16 mouse cellular contexts compared by ENCODE assay signal in genomic region chr6:115957681-115958080, GRCm38 (mm10). TPM values are rescaled to one million over a fixed set of nuclear protein-coding genes. Genes with fewer than 3 reads are reported as not detected.
DNase-seq lines count a peak whose midpoint lies in the region; ATAC-seq and TF ChIP-seq lines count a peak whose summit lies in the region.
"Had no signal": no experiment of that assay in that cellular context is flagged by ENCODE, and none has a peak within 500 bp of the region (broad histone marks: within the 10 kb centered on the region; RNA-seq: fewer than 3 reads in every experiment).

No protein-coding gene starts in this region.

- H3K36me3 ChIP-seq in forebrain, embryonic 12.5 days (replicated peaks) = no peaks in the 10 kb centered on the region
- peaks cover 7% of the 10 kb centered on the region; the same call in 1 of the 2 replicates for H3K36me3 ChIP-seq in forebrain, postnatal 0 days (ENCODE audit: insufficient read depth)
- H3K36me3 ChIP-seq in lung, embryonic 15.5 days = peaks cover 50% of the 10 kb centered on the region
- peaks cover 15% of the 10 kb centered on the region for H3K36me3 ChIP-seq in embryonic facial prominence, embryonic 14.5 days (ENCODE audit: control insufficient read depth, insufficient read depth, low read length)
- no peaks in the 10 kb centered on the region for H3K36me3 ChIP-seq in limb, embryonic 11.5 days (ENCODE audit: control insufficient read depth, insufficient read depth, low read length)

- 48% methylated on average over 6 of the region's 6 CpGs for WGBS in forebrain, embryonic 12.5 days
- WGBS in forebrain, postnatal 0 days = 58% methylated on average over 6 of the region's 6 CpGs
- 39% methylated on average over 6 of the region's 6 CpGs for WGBS in lung, embryonic 15.5 days
- 21% methylated on average over 6 of the region's 6 CpGs for WGBS in embryonic facial prominence, embryonic 14.5 days
- 24% methylated on average over 6 of the region's 6 CpGs for WGBS in limb, embryonic 11.5 days

- DNase-seq in forebrain, postnatal 0 days = no peak
- DNase-seq in lung, postnatal 36 days = no peak
- DNase-seq in embryonic facial prominence, embryonic 14.5 days (ENCODE audit: low spot score) = peak; percentile 44
- peak; percentile 39 for DNase-seq in limb, embryonic 11.5 days (ENCODE audit: low spot score)
- DNase-seq in right cerebral cortex, adult 18-20 months = no peak
- no peak for DNase-seq in urinary bladder, postnatal 36 days (ENCODE audit: low spot score in 2 of 2)
- DNase-seq: kidney, adult 18-20 months; liver, postnatal 0 days; right cerebral cortex, postnatal 25 days; thymus, postnatal 14 days had no signal

- TF ChIP-seq CTCF in forebrain, postnatal 0 days (IDR thresholded peaks at IDR 0.05; ENCODE audit: low read depth) = no peak

- H3K27ac ChIP-seq in forebrain, embryonic 12.5 days = no peak overlapping the region
- no peak overlapping the region for H3K27ac ChIP-seq in forebrain, postnatal 0 days (ENCODE audit: low read depth, low read length)
- peak overlapping the region; percentile 91 for H3K27ac ChIP-seq in lung, embryonic 15.5 days
- peak overlapping the region; percentile 61 for H3K27ac ChIP-seq in embryonic facial prominence, embryonic 14.5 days (replicated peaks; ENCODE audit: low read depth, low read length)
- no peak overlapping the region; the same call in 1 of the 2 replicates for H3K27ac ChIP-seq in limb, embryonic 11.5 days (replicated peaks; ENCODE audit: low read depth, low read length)

- no peak overlapping the region for H3K4me3 ChIP-seq in forebrain, embryonic 12.5 days (replicated peaks)
- H3K4me3 ChIP-seq in forebrain, postnatal 0 days (ENCODE audit: low read depth, low read length) = no peak overlapping the region
- no peak overlapping the region for H3K4me3 ChIP-seq in lung, embryonic 15.5 days
- H3K4me3 ChIP-seq in embryonic facial prominence, embryonic 14.5 days (ENCODE audit: low read depth, low read length) = no peak overlapping the region
- H3K4me3 ChIP-seq in limb, embryonic 11.5 days (ENCODE audit: low read depth, low read length) = no peak overlapping the region

- no peaks in the 10 kb centered on the region for H3K9me3 ChIP-seq in forebrain, embryonic 12.5 days
- H3K9me3 ChIP-seq in forebrain, postnatal 0 days (ENCODE audit: low read length) = no peaks in the 10 kb centered on the region
- H3K9me3 ChIP-seq in lung, embryonic 15.5 days = no peaks in the 10 kb centered on the region
- H3K9me3 ChIP-seq in embryonic facial prominence, embryonic 14.5 days (ENCODE audit: control insufficient read depth, low read length) = no peaks in the 10 kb centered on the region
- H3K9me3 ChIP-seq in limb, embryonic 11.5 days (ENCODE audit: control insufficient read depth, low read length) = no peaks in the 10 kb centered on the region

- peaks cover 22% of the 10 kb centered on the region for H3K4me1 ChIP-seq in forebrain, embryonic 12.5 days
- H3K4me1 ChIP-seq in forebrain, postnatal 0 days (ENCODE audit: insufficient read depth) = peaks cover 20% of the 10 kb centered on the region; the same call in 1 of the 2 replicates
- peaks cover 63% of the 10 kb centered on the region for H3K4me1 ChIP-seq in lung, embryonic 15.5 days
- peaks cover 30% of the 10 kb centered on the region for H3K4me1 ChIP-seq in embryonic facial prominence, embryonic 14.5 days (ENCODE audit: control insufficient read depth, insufficient read depth, low read length)
- H3K4me1 ChIP-seq in limb, embryonic 11.5 days (ENCODE audit: control insufficient read depth, insufficient read depth, low read length) = peaks cover 23% of the 10 kb centered on the region

- H3K9ac ChIP-seq in forebrain, embryonic 12.5 days = 0 out of 2 replicates have a peak overlapping the region, but pooled peaks have one; percentile 17
- H3K9ac ChIP-seq in forebrain, postnatal 0 days = no peak overlapping the region
- no peak overlapping the region for H3K9ac ChIP-seq in lung, embryonic 15.5 days
- H3K9ac ChIP-seq in embryonic facial prominence, embryonic 14.5 days (ENCODE audit: low read depth, low read length) = 0 out of 2 replicates have a peak overlapping the region, but pooled peaks have one; percentile 11
- no peak overlapping the region for H3K9ac ChIP-seq in limb, embryonic 11.5 days (ENCODE audit: low read length)
- H3K9ac ChIP-seq: liver, postnatal 0 days had no signal

- no peak overlapping the region for H3K4me2 ChIP-seq in forebrain, embryonic 12.5 days
- no peak overlapping the region for H3K4me2 ChIP-seq in forebrain, postnatal 0 days (ENCODE audit: low read depth)
- H3K4me2 ChIP-seq in lung, embryonic 15.5 days = no peak overlapping the region
- H3K4me2 ChIP-seq in embryonic facial prominence, embryonic 14.5 days (ENCODE audit: low read depth, low read length) = no peak overlapping the region
- peak overlapping the region; percentile 21; the same call in 1 of the 2 replicates for H3K4me2 ChIP-seq in limb, embryonic 11.5 days (ENCODE audit: low read depth, severe bottlenecking)

- H3K27me3 ChIP-seq in forebrain, embryonic 12.5 days = peaks cover 3% of the 10 kb centered on the region; the same call in 1 of the 2 replicates
- no peaks in the 10 kb centered on the region for H3K27me3 ChIP-seq in forebrain, postnatal 0 days (ENCODE audit: insufficient read depth, low read length)
- H3K27me3 ChIP-seq in lung, embryonic 15.5 days = no peaks in the 10 kb centered on the region
- H3K27me3 ChIP-seq in embryonic facial prominence, embryonic 14.5 days (replicated peaks; ENCODE audit: control insufficient read depth, insufficient read depth, low read length) = no peaks in the 10 kb centered on the region
- no peaks in the 10 kb centered on the region for H3K27me3 ChIP-seq in limb, embryonic 11.5 days (ENCODE audit: control insufficient read depth, insufficient read depth, low read length)
- H3K27me3 ChIP-seq: CH12.LX had no signal

- no peak for ATAC-seq in forebrain, embryonic 12.5 days (ENCODE audit: low FRiP score)
- no peak for ATAC-seq in forebrain, postnatal 0 days
- peak; percentile 4; the same call in 1 of the 2 replicates for ATAC-seq in lung, embryonic 15.5 days (ENCODE audit: borderline replicate concordance, extremely low read depth, low FRiP score, low TSS enrichment)
- ATAC-seq in embryonic facial prominence, embryonic 14.5 days (ENCODE audit: low read depth) = 0 out of 2 replicates have a peak, but pooled peaks have one; percentile 16
- ATAC-seq in limb, embryonic 11.5 days (ENCODE audit: insufficient number of reproducible peaks, low FRiP score, low TSS enrichment, low read depth) = peak; percentile 11; the same call in 1 of the 2 replicates

RNA-seq across cellular contexts. Expression of gene H1foo, which starts 12.9 kb away (rescaled TPM):
- not detected in 2 replicates for polyA plus RNA-seq in forebrain, embryonic 12.5 days (2016; fragmentation: Nextera tagmentation; extraction: Ambion mirVana)
- not detected in 2 replicates for total RNA-seq in forebrain, postnatal 0 days (2014; rRNA removed)
- not detected in 2 replicates for polyA plus RNA-seq in forebrain, postnatal 0 days (2015; fragmentation: Nextera tagmentation; extraction: Ambion mirVana)
- polyA plus RNA-seq in lung, embryonic 15.5 days (2015; fragmentation: Nextera tagmentation; extraction: Ambion mirVana) = not detected in 2 replicates
- polyA plus RNA-seq in embryonic facial prominence, embryonic 14.5 days (2014; fragmentation: Nextera tagmentation; extraction: Ambion mirVana) = not detected in 2 replicates
- polyA plus RNA-seq in limb, embryonic 11.5 days (2014; fragmentation: Nextera tagmentation; extraction: Ambion mirVana) = not detected in 2 replicates
- total RNA-seq: layer of hippocampus, postnatal 14 days; monocyte, adult 5-6 weeks had no signal
- polyA plus RNA-seq: frontal cortex, adult 2 months; liver, postnatal 0 days had no signal

RNA-seq across cellular contexts. Expression of gene Rho, which starts 26.1 kb away (rescaled TPM):
- polyA plus RNA-seq in forebrain, embryonic 12.5 days (2016; fragmentation: Nextera tagmentation; extraction: Ambion mirVana) = 0.43 TPM in 1 of 2 replicates, not detected in the other
- 0.23 and 0.57 TPM in 2 replicates for total RNA-seq in forebrain, postnatal 0 days (2014; rRNA removed)
- polyA plus RNA-seq in forebrain, postnatal 0 days (2015; fragmentation: Nextera tagmentation; extraction: Ambion mirVana) = 0.08 TPM in 1 of 2 replicates, not detected in the other
- 0.20 and 0.35 TPM in 2 replicates for polyA plus RNA-seq in lung, embryonic 15.5 days (2015; fragmentation: Nextera tagmentation; extraction: Ambion mirVana)
- 0.51 and 1.0 TPM in 2 replicates for polyA plus RNA-seq in embryonic facial prominence, embryonic 14.5 days (2014; fragmentation: Nextera tagmentation; extraction: Ambion mirVana)
- 0.03 TPM in 1 of 2 replicates, not detected in the other for polyA plus RNA-seq in limb, embryonic 11.5 days (2014; fragmentation: Nextera tagmentation; extraction: Ambion mirVana)
- total RNA-seq: monocyte, adult 5-6 weeks had no signal
- polyA plus RNA-seq: liver, postnatal 0 days had no signal

RNA-seq across cellular contexts. Expression of gene Plxnd1, which starts 37.1 kb away (rescaled TPM):
- 18.8 and 19.2 TPM in 2 replicates for polyA plus RNA-seq in forebrain, embryonic 12.5 days (2016; fragmentation: Nextera tagmentation; extraction: Ambion mirVana)
- total RNA-seq in forebrain, postnatal 0 days (2014; rRNA removed) = 44.1 and 63.3 TPM in 2 replicates
- 16.9 and 17.6 TPM in 2 replicates for polyA plus RNA-seq in forebrain, postnatal 0 days (2015; fragmentation: Nextera tagmentation; extraction: Ambion mirVana)
- polyA plus RNA-seq in lung, embryonic 15.5 days (2015; fragmentation: Nextera tagmentation; extraction: Ambion mirVana) = 49.2 and 53.5 TPM in 2 replicates
- polyA plus RNA-seq in embryonic facial prominence, embryonic 14.5 days (2014; fragmentation: Nextera tagmentation; extraction: Ambion mirVana) = 45.5 and 46.9 TPM in 2 replicates
- polyA plus RNA-seq in limb, embryonic 11.5 days (2014; fragmentation: Nextera tagmentation; extraction: Ambion mirVana) = 19.6 and 26.5 TPM in 2 replicates

Comparison
In these comparisons a context has a peak if more than half of its experiments do, and no peak if none do; other contexts are left out.
1. H3K9ac ChIP-seq: peak in forebrain, embryonic 12.5 days (single experiment) and embryonic facial prominence, embryonic 14.5 days (single experiment); none in forebrain, postnatal 0 days (single experiment), lung, embryonic 15.5 days (single experiment) and limb, embryonic 11.5 days (single experiment).
2. ATAC-seq: peak in lung, embryonic 15.5 days (single experiment), embryonic facial prominence, embryonic 14.5 days (single experiment) and limb, embryonic 11.5 days (single experiment); none in forebrain, embryonic 12.5 days (single experiment) and forebrain, postnatal 0 days (single experiment).
3. H3K27ac ChIP-seq: peak in lung, embryonic 15.5 days (single experiment) and embryonic facial prominence, embryonic 14.5 days (single experiment); none in forebrain, embryonic 12.5 days (single experiment), forebrain, postnatal 0 days (single experiment) and limb, embryonic 11.5 days (single experiment).
4. DNase-seq: peak in embryonic facial prominence, embryonic 14.5 days (single experiment) and limb, embryonic 11.5 days (single experiment); none in forebrain, postnatal 0 days (single experiment), lung, postnatal 36 days (single experiment), right cerebral cortex, adult 18-20 months (single experiment) and urinary bladder, postnatal 36 days (0 of 2).